Mouse (Mus musculus): ENCODE data around the gene Mroh2a. TPM values are rescaled to one million over a fixed set of nuclear protein-coding genes. Genes with fewer than 3 reads are reported as not detected.
A peak's percentile ranks its signal among the peaks of the same experiment; 100 is the strongest.

The Mroh2a gene
- polyA plus RNA-seq, 1 experiment from 2014 or later: 1.2 TPM

DNA sequence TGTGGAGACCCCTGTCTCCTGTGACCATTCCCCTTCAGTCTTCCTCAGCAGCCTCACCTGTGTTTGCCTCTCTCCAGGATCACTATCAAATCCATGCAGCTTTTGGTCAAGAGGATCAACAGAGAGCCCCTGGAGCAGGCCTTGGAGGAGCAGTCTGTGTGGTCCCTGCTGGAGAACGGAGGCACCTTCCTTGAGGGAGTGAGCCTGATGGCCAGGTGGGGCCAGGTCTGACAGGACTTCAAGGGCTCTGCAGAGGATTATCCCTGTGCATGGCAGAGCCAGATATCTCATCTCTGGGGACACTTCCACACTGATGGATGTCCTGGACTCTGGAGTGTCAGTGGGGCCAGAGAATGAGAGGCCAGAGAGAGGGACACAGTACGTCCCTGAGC is 28.7 kb downstream of the Mroh2a start:
- H3K4me3 ChIP-seq: no peak overlapping the region
- no peaks in the 10 kb centered on the region for H3K4me1 ChIP-seq
- peaks cover 63% of the 10 kb centered on the region for H3K9me3 ChIP-seq
- no peaks in the 10 kb centered on the region for H3K27me3 ChIP-seq
- peaks cover 13% of the 10 kb centered on the region for H3K36me3 ChIP-seq
- H3K27ac ChIP-seq: no peak overlapping the region
- no peak overlapping the region for H3K9ac ChIP-seq
- ATAC-seq (ENCODE audit: insufficient number of reproducible peaks, insufficient read depth, low FRiP score, low TSS enrichment, low read depth): peak; percentile 5; the same call in 1 of the 2 replicates
- H3K4me2 ChIP-seq: no peak overlapping the region
- 50% methylated on average over 2 of the region's 2 CpGs for WGBS

- Histone ChIP-seq H3K27ac (no peak overlapping the region), H3K9ac (no peak overlapping the region), H3K4me1 (no peaks in the 10 kb centered on the region), H3K4me2 (no peak overlapping the region), H3K9me3 (peaks cover 56% of the 10 kb centered on the region), H3K4me3 (no peak overlapping the region), H3K27me3 (no peaks in the 10 kb centered on the region), H3K36me3 (peaks cover 20% of the 10 kb centered on the region)
- no peak for ATAC-seq (ENCODE audit: insufficient number of reproducible peaks, insufficient read depth, low FRiP score, low TSS enrichment, low read depth)
- 78% methylated on average over 13 of the region's 13 CpGs for WGBS
Measured at GRCm38 (mm10) chr1:88255989-88256754, 29.4 kb downstream of the Mroh2a start.

DNA sequence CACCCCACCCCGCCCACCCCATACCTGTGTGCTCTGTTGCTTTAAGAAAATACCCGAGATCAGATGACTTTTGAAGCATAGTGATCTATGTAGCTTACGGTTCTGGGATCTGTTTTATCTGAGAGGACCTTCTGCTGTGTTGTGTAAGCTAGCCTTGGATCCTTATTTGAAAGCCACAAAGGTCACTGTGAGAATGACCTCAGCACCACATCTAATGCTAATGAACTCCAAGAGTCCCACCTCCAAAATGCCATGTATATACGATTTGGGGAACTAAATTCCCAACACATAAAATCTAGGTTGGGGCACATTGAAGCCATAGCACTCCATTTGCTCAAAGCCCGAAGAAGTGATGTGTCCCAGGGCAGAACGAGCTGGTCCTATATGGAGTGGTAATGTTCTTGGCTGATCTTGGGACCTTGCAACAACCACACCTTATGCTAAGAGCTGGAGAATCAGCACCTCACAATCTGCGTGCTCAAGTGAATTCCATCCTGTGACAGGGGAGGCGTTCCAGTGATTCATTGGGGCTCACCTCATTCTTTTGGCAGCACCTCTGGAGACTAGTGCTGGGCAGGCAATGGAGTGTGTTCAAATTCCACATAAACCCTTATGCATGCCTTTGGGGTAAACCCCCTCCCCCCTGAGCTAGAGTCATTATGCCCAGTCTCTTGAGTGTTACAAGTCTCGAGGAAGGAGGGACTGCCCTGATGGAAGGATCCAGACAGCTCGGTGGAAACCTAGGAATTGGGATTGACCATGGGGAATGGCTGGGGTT is 30.3 kb downstream of the Mroh2a start:
- 76% methylated on average over 10 of the region's 10 CpGs for WGBS

GRCm38 (mm10) chr1:88257681-88258080 is 30.9 kb downstream of the Mroh2a start:
- no peaks in the 10 kb centered on the region for H3K4me1 ChIP-seq
- no peaks in the 10 kb centered on the region for H3K27me3 ChIP-seq
- no peak overlapping the region for H3K9ac ChIP-seq
- peaks cover 44% of the 10 kb centered on the region for H3K9me3 ChIP-seq
- WGBS: 84% methylated on average over 6 of the region's 6 CpGs
- H3K36me3 ChIP-seq: peaks cover 35% of the 10 kb centered on the region
- H3K4me3 ChIP-seq: no peak overlapping the region
- no peak for ATAC-seq (ENCODE audit: insufficient number of reproducible peaks, insufficient read depth, low FRiP score, low TSS enrichment, low read depth)
- no peak overlapping the region for H3K4me2 ChIP-seq
- no peak overlapping the region for H3K27ac ChIP-seq

More for the DNA sequence above, 30.3 kb downstream of the Mroh2a start:
- Histone ChIP-seq H3K27me3 (no peaks in the 10 kb centered on the region), H3K4me2 (no peak overlapping the region), H3K4me1 (no peaks in the 10 kb centered on the region), H3K4me3 (no peak overlapping the region), H3K9ac (no peak overlapping the region), H3K9me3 (peaks cover 50% of the 10 kb centered on the region), H3K36me3 (peaks cover 29% of the 10 kb centered on the region), H3K27ac (no peak overlapping the region)
- ATAC-seq (ENCODE audit: insufficient number of reproducible peaks, insufficient read depth, low FRiP score, low TSS enrichment, low read depth): no peak

- Histone ChIP-seq H3K4me2 (no peak overlapping the region), H3K36me3 (peaks cover 42% of the 10 kb centered on the region), H3K4me1 (no peaks in the 10 kb centered on the region), H3K27me3 (no peaks in the 10 kb centered on the region), H3K9ac (no peak overlapping the region), H3K27ac (no peak overlapping the region), H3K4me3 (no peak overlapping the region), H3K9me3 (peaks cover 41% of the 10 kb centered on the region)
- ATAC-seq (ENCODE audit: insufficient number of reproducible peaks, insufficient read depth, low FRiP score, low TSS enrichment, low read depth): no peak
- 72% methylated on average over 6 of the region's 6 CpGs for WGBS
Measured at GRCm38 (mm10) chr1:88258361-88258760, 31.6 kb downstream of the Mroh2a start.

DNA sequence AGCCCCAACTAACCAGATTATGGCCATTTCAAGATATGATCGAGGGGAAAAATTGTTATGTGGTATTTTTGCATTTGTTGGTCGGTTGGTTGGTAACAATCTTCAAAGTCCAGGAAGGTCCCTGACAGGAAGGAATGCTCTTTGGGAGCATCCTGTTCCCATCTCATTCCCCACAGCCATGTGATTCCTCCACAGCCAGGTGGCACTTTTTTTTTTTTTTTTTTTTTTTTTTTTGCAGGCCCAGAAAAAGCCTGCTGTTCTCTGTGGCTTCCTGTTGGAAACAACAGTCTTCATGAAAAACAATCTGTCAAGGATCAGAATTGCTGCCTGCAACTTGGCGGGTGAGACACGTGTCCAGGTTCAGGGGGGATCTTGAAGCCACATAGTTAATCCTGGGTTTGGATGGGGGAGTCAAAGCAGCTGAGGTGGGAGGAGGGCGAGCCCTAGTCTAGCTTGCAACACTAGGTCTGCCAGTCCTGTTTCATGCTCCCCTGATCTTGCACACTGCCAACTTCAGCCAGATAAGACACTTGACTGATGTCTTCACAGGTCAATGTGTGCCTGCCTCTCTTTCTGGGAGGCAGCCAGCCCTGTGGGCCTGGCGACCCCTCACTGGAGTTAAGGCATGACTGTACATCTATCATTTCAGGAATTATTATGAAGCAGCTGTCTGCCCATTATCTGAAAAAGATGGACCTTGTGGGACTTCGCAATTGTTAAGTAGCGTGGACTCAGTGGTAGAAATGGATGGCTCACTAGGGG is 32.3 kb downstream of the Mroh2a start:
- ATAC-seq (ENCODE audit: insufficient number of reproducible peaks, insufficient read depth, low FRiP score, low TSS enrichment, low read depth): no peak
- H3K9ac ChIP-seq: no peak overlapping the region
- no peak overlapping the region for H3K27ac ChIP-seq
- no peaks in the 10 kb centered on the region for H3K4me1 ChIP-seq
- H3K9me3 ChIP-seq: peaks cover 36% of the 10 kb centered on the region
- peaks cover 49% of the 10 kb centered on the region for H3K36me3 ChIP-seq
- no peak overlapping the region for H3K4me2 ChIP-seq
- H3K27me3 ChIP-seq: no peaks in the 10 kb centered on the region
- no peak overlapping the region for H3K4me3 ChIP-seq
- WGBS: 74% methylated on average over 8 of the region's 8 CpGs

- Histone ChIP-seq H3K27me3 (no peaks in the 10 kb centered on the region), H3K9ac (no peak overlapping the region), H3K4me1 (no peaks in the 10 kb centered on the region), H3K36me3 (peaks cover 55% of the 10 kb centered on the region), H3K4me3 (no peak overlapping the region), H3K4me2 (no peak overlapping the region), H3K27ac (no peak overlapping the region), H3K9me3 (peaks cover 30% of the 10 kb centered on the region)
- ATAC-seq (ENCODE audit: insufficient number of reproducible peaks, insufficient read depth, low FRiP score, low TSS enrichment, low read depth): no peak
- WGBS: 78% methylated on average over 4 of the region's 4 CpGs
Measured at GRCm38 (mm10) chr1:88259643-88260024, 32.8 kb downstream of the Mroh2a start.

DNA sequence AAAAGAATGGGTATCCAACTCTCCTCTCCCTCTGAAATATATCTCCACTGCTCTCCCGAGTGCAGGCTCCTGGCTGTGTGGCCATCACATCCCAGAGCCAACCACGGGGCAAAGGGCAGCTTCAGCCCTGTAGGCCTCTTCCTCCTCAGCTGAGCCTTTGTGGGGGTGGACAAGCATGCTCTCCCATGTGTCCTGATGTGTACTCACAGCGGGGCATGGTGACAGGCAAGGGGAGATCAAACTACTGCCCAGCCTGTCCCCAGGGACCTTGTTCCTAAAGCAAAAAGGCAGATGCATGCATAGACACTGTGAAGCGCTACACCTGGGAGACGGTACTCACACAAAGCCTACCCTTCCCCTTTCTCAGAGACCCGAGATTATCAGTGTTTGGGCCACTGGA is 33.3 kb downstream of the Mroh2a start:
- Histone ChIP-seq H3K4me2 (no peak overlapping the region), H3K9ac (no peak overlapping the region), H3K4me3 (no peak overlapping the region), H3K27me3 (no peaks in the 10 kb centered on the region), H3K4me1 (no peaks in the 10 kb centered on the region), H3K27ac (no peak overlapping the region), H3K9me3 (peaks cover 26% of the 10 kb centered on the region), H3K36me3 (peaks cover 59% of the 10 kb centered on the region)
- WGBS: 82% methylated on average over 6 of the region's 6 CpGs
- no peak for ATAC-seq (ENCODE audit: insufficient number of reproducible peaks, insufficient read depth, low FRiP score, low TSS enrichment, low read depth)

DNA sequence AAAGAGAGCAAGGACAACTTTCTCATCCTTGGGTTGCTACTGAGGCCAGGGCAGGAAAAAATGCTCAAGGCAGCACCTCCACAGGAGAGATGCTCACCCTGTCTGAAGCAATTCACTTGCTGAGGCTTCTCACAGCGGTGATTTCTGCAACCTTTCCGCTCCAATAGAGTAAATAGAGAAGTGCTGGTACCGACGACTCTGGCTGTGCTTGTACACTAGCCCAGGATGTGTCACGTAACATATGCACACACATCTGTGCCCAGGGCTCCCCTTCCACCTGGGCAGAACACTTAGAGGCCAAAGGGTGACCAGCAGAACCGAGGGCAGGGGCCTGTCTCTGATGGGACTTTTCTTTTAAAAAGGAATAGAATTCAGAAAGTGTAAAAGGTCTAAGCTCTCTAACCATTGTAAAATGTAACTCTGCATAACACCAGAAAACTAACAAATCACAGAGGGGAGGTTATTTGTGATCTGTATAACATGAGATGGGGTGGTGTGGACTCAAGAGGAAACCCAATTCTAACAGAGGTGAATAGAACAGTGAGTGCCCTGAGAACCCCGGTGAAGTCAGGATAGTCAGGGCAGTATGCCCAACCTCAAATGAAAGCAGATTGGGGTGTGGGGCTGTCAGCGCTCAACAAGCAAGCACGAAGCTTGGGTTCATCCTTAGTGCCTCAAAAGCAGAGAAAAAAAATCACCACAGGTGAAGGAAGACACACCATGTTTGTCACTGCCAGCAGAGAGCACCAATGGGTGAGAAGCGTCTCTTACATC is 34.0 kb downstream of the Mroh2a start:
- ATAC-seq (ENCODE audit: insufficient number of reproducible peaks, insufficient read depth, low FRiP score, low TSS enrichment, low read depth): no peak
- no peak overlapping the region for H3K4me2 ChIP-seq
- H3K9ac ChIP-seq: no peak overlapping the region
- WGBS: 85% methylated on average over 10 of the region's 10 CpGs
- H3K4me3 ChIP-seq: no peak overlapping the region
- H3K9me3 ChIP-seq: peaks cover 23% of the 10 kb centered on the region
- H3K36me3 ChIP-seq: peaks cover 66% of the 10 kb centered on the region
- no peaks in the 10 kb centered on the region for H3K4me1 ChIP-seq
- H3K27me3 ChIP-seq: no peaks in the 10 kb centered on the region
- no peak overlapping the region for H3K27ac ChIP-seq

DNA sequence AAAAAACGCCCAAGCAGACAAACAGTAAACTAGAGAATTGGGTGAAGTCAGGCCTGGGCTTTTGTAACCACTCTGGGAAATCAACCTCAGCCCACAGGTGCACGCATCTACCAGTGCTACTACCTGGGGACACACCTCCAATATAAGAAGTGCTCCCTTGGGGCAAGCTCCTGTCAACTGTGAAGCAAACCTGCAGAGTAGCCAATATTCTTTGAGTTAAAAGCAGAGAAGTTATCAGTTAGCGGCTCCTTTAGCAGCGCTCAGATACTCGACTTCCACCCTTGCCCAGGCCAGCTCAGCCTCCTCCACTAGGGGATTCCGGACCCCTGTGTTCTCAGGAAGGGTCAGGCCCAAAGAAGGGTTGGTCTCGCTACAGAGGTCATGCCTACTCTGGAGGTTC is 34.9 kb downstream of the Mroh2a start:
- WGBS: 87% methylated on average over 7 of the region's 7 CpGs
- peak; percentile 0; the same call in 1 of the 2 replicates for ATAC-seq (ENCODE audit: insufficient number of reproducible peaks, insufficient read depth, low FRiP score, low TSS enrichment, low read depth)
- Histone ChIP-seq H3K9ac (no peak overlapping the region), H3K27me3 (no peaks in the 10 kb centered on the region), H3K4me1 (no peaks in the 10 kb centered on the region), H3K4me3 (no peak overlapping the region), H3K9me3 (peaks cover 17% of the 10 kb centered on the region; the same call in 1 of the 2 replicates), H3K4me2 (no peak overlapping the region), H3K36me3 (peaks cover 75% of the 10 kb centered on the region), H3K27ac (no peak overlapping the region)

DNA sequence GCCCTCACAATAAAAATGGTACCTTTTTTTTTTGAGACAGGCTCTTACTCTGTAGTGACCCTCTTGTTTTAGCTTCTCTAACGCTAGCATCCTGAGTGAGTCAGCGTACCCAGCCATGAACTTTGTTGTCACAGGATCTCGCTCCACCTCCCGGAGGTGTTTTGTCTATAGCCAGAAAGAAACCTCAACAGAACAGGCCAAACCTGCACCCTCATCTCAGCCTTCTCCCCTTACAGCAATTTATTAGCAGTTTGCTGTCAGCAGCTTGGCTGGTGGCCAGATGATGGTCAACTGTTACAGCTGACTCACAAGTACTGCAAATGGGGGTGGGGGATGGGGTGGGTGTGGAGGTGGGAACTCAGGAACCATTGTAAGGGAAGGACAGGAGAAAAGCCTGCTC is 35.5 kb downstream of the Mroh2a start:
- no peak overlapping the region for H3K4me3 ChIP-seq
- H3K4me1 ChIP-seq: no peaks in the 10 kb centered on the region
- H3K27ac ChIP-seq: no peak overlapping the region
- peak; percentile 6; the same call in 1 of the 2 replicates for ATAC-seq (ENCODE audit: insufficient number of reproducible peaks, insufficient read depth, low FRiP score, low TSS enrichment, low read depth)
- no peak overlapping the region for H3K9ac ChIP-seq
- no peak overlapping the region for H3K4me2 ChIP-seq
- H3K9me3 ChIP-seq: peaks cover 15% of the 10 kb centered on the region; the same call in 1 of the 2 replicates
- WGBS: 83% methylated on average over 4 of the region's 4 CpGs
- H3K36me3 ChIP-seq: peaks cover 81% of the 10 kb centered on the region
- H3K27me3 ChIP-seq: no peaks in the 10 kb centered on the region

Measured in embryonic facial prominence, embryonic 13.5 days (tissue).